Mouse (Mus musculus): ENCODE measurements at regions not wholly inside any gene's neighbourhood (a gene's known extent, or its start where the extent isn't known, plus 50 kb on each side); places are given as distances from the start of the nearest gene placed in this dataset.
A peak's percentile ranks its signal among the peaks of the same experiment; 100 is the strongest.

DNA sequence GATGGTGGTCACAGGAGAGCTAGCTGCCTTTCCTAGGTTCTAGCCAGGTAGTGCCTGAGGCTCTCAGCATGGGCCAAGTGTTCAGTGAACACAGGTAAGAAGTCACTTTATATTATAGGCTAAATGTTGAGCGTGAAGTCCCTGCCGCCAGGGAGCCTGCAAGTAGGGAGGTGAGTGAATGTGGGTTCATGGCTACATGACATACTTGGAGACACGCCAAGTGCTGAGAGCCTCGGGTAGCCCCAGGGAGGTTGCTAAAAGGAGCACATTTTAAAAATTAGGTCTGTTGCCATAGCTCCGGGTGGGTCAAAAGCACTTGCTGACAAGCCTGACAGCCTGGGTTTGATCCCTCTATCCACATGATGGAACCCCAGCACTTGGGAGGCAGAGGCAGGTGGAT, 137.2 kb downstream of the 9530068E07Rik start:
- DNase-seq (ENCODE audit: low spot score) (no peak), ATAC-seq (ENCODE audit: insufficient read depth, low read depth) (no peak)
- no peaks in the 10 kb centered on the region for H3K36me3 ChIP-seq (replicated peaks; ENCODE audit: control insufficient read depth, insufficient read depth, low read length)
- no peak overlapping the region for H3K4me3 ChIP-seq (ENCODE audit: low read depth, low read length)
- H3K4me1 ChIP-seq (ENCODE audit: control insufficient read depth, insufficient read depth) = peaks cover 8% of the 10 kb centered on the region; the same call in 1 of the 2 replicates
- TF ChIP-seq CTCF (IDR thresholded peaks at IDR 0.05; ENCODE audit: low read depth) (no peak), EP300 (IDR thresholded peaks at IDR 0.05; ENCODE audit: low read depth) (no peak)
- H3K9ac ChIP-seq (replicated peaks; ENCODE audit: low read depth, low read length) = no peak overlapping the region
- no peaks in the 10 kb centered on the region for H3K9me3 ChIP-seq (replicated peaks; ENCODE audit: control insufficient read depth, low read length)
- H3K4me2 ChIP-seq (ENCODE audit: low read depth, low read length) = no peak overlapping the region
- WGBS = 34% methylated on average over 5 of the region's 5 CpGs
- H3K27ac ChIP-seq (ENCODE audit: low read depth) = no peak overlapping the region
- no peaks in the 10 kb centered on the region for H3K27me3 ChIP-seq (ENCODE audit: control insufficient read depth, insufficient read depth, low read length)

DNA sequence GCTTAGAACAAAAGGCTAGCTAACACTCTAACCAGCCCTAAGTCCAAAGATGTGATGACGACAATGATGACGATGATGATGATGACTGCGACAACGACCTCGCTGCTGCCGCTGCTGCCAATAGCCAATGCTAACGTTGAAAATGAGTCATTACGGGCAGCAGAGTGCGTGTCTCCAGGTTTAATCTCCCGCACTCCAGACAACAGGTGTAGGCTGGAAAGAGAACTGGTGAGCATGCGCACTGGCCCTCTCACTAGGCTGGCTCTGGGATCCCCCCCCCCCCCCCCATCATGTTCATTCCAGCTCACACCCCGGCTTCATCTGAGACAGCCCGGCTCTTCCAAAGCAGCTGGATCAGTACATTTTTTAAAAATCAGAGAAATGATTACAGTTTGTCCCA, 138.4 kb downstream of the 9530068E07Rik start:
- Histone ChIP-seq H3K4me1 (ENCODE audit: control insufficient read depth, insufficient read depth) (peaks cover 8% of the 10 kb centered on the region; the same call in 1 of the 2 replicates), H3K4me2 (ENCODE audit: low read depth, low read length) (no peak overlapping the region), H3K27ac (ENCODE audit: low read depth) (no peak overlapping the region), H3K9ac (replicated peaks; ENCODE audit: low read depth, low read length) (no peak overlapping the region), H3K27me3 (ENCODE audit: control insufficient read depth, insufficient read depth, low read length) (no peaks in the 10 kb centered on the region), H3K9me3 (replicated peaks; ENCODE audit: control insufficient read depth, low read length) (no peaks in the 10 kb centered on the region), H3K4me3 (ENCODE audit: low read depth, low read length) (no peak overlapping the region), H3K36me3 (replicated peaks; ENCODE audit: control insufficient read depth, insufficient read depth, low read length) (no peaks in the 10 kb centered on the region)
- TF ChIP-seq EP300 (IDR thresholded peaks at IDR 0.05; ENCODE audit: low read depth) = no peak
- TF ChIP-seq CTCF (IDR thresholded peaks at IDR 0.05; ENCODE audit: low read depth) = no peak
- WGBS = 34% methylated on average over 13 of the region's 13 CpGs
- ATAC-seq (ENCODE audit: insufficient read depth, low read depth) (no peak), DNase-seq (ENCODE audit: low spot score) (no peak)

DNA sequence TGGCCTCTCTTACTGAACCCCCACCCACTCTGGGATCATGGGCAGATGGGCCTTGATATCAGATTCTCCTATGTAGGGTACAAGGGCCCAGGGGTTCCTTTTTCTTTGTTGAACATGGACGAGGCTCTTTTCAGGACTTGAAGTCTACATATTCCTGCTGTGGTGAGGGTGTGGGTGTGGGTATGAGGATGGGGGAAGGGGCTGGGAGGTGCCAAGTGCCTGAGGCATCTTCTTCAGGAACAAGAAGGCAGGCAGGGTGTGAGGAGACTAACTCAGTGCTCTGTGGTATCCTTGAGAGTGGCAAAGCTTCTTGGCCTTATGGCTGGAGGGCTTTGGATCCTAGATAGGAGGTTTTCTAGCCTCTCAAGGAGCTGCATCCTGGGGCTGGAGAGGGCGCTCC, 140.0 kb downstream of the 9530068E07Rik start:
- no peak for TF ChIP-seq EP300 (IDR thresholded peaks at IDR 0.05; ENCODE audit: low read depth)
- no peak for TF ChIP-seq CTCF (IDR thresholded peaks at IDR 0.05; ENCODE audit: low read depth)
- no peaks in the 10 kb centered on the region for H3K27me3 ChIP-seq (ENCODE audit: control insufficient read depth, insufficient read depth, low read length)
- ATAC-seq (ENCODE audit: insufficient read depth, low read depth) (no peak), DNase-seq (ENCODE audit: low spot score) (no peak)
- H3K4me2 ChIP-seq (ENCODE audit: low read depth, low read length) = no peak overlapping the region
- H3K4me1 ChIP-seq (ENCODE audit: control insufficient read depth, insufficient read depth) = peaks cover 8% of the 10 kb centered on the region; the same call in 1 of the 2 replicates
- H3K36me3 ChIP-seq (replicated peaks; ENCODE audit: control insufficient read depth, insufficient read depth, low read length) = no peaks in the 10 kb centered on the region
- no peak overlapping the region for H3K4me3 ChIP-seq (ENCODE audit: low read depth, low read length)
- H3K9me3 ChIP-seq (replicated peaks; ENCODE audit: control insufficient read depth, low read length) = no peaks in the 10 kb centered on the region
- H3K9ac ChIP-seq (replicated peaks; ENCODE audit: low read depth, low read length) = no peak overlapping the region
- WGBS = 81% methylated on average over 2 of the region's 2 CpGs
- no peak overlapping the region for H3K27ac ChIP-seq (ENCODE audit: low read depth)

DNA sequence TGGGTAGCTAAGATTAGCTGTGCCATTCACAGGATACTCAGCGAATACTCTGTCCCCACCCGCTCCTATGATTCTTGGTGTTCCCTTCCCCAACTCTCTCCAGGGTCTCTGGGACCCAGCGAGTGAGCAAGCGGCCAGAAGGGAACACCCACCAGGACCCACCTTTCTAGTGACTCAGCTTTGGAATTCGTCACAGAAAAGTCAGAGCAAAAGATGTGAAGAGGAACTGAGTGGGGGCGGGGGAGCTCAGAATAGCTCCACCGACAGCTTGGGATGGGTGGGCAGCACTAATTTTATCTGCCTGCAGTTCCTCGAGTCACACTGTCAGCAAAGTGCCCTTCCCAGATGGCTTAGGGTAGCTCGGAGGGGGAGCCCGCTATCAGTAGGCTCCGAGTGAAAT, 140.6 kb downstream of the 9530068E07Rik start:
- H3K9me3 ChIP-seq (replicated peaks; ENCODE audit: control insufficient read depth, low read length) = no peaks in the 10 kb centered on the region
- H3K4me3 ChIP-seq (ENCODE audit: low read depth, low read length) = no peak overlapping the region
- H3K4me1 ChIP-seq (ENCODE audit: control insufficient read depth, insufficient read depth) = peaks cover 8% of the 10 kb centered on the region; the same call in 1 of the 2 replicates
- TF ChIP-seq CTCF (IDR thresholded peaks at IDR 0.05; ENCODE audit: low read depth) = no peak
- no peak for TF ChIP-seq EP300 (IDR thresholded peaks at IDR 0.05; ENCODE audit: low read depth)
- DNase-seq (ENCODE audit: low spot score) (no peak), ATAC-seq (ENCODE audit: insufficient read depth, low read depth) (0 out of 2 replicates have a peak, but pooled peaks have one; percentile 11)
- no peaks in the 10 kb centered on the region for H3K36me3 ChIP-seq (replicated peaks; ENCODE audit: control insufficient read depth, insufficient read depth, low read length)
- H3K27ac ChIP-seq (ENCODE audit: low read depth) = no peak overlapping the region
- no peak overlapping the region for H3K9ac ChIP-seq (replicated peaks; ENCODE audit: low read depth, low read length)
- no peak overlapping the region for H3K4me2 ChIP-seq (ENCODE audit: low read depth, low read length)
- 22% methylated on average over 11 of the region's 11 CpGs for WGBS
- no peaks in the 10 kb centered on the region for H3K27me3 ChIP-seq (ENCODE audit: control insufficient read depth, insufficient read depth, low read length)

GRCm38 (mm10) chr11:52537819-52538435, 141.7 kb downstream of the 9530068E07Rik start:
- Histone ChIP-seq H3K27me3 (ENCODE audit: control insufficient read depth, insufficient read depth, low read length) (no peaks in the 10 kb centered on the region), H3K27ac (ENCODE audit: low read depth) (no peak overlapping the region), H3K9me3 (replicated peaks; ENCODE audit: control insufficient read depth, low read length) (no peaks in the 10 kb centered on the region), H3K4me2 (ENCODE audit: low read depth, low read length) (no peak overlapping the region), H3K36me3 (replicated peaks; ENCODE audit: control insufficient read depth, insufficient read depth, low read length) (no peaks in the 10 kb centered on the region), H3K4me1 (ENCODE audit: control insufficient read depth, insufficient read depth) (peaks cover 8% of the 10 kb centered on the region; the same call in 1 of the 2 replicates), H3K9ac (replicated peaks; ENCODE audit: low read depth, low read length) (no peak overlapping the region), H3K4me3 (ENCODE audit: low read depth, low read length) (no peak overlapping the region)
- ATAC-seq (ENCODE audit: insufficient read depth, low read depth) (no peak), DNase-seq (ENCODE audit: low spot score) (no peak)
- no peak for TF ChIP-seq EP300 (IDR thresholded peaks at IDR 0.05; ENCODE audit: low read depth)
- 64% methylated on average over 4 of the region's 4 CpGs for WGBS

GRCm38 (mm10) chr11:52541210-52541609, 145.0 kb downstream of the 9530068E07Rik start:
- no peak for ATAC-seq (ENCODE audit: insufficient read depth, low read depth)
- Histone ChIP-seq H3K27me3 (ENCODE audit: control insufficient read depth, insufficient read depth, low read length) (no peaks in the 10 kb centered on the region), H3K4me2 (ENCODE audit: low read depth, low read length) (no peak overlapping the region), H3K27ac (ENCODE audit: low read depth) (no peak overlapping the region), H3K9me3 (replicated peaks; ENCODE audit: control insufficient read depth, low read length) (0 out of 2 replicates have a peak, but pooled peaks cover 3% of the 10 kb centered on the region), H3K4me3 (ENCODE audit: low read depth, low read length) (no peak overlapping the region), H3K9ac (replicated peaks; ENCODE audit: low read depth, low read length) (no peak overlapping the region), H3K4me1 (ENCODE audit: control insufficient read depth, insufficient read depth) (peaks cover 6% of the 10 kb centered on the region; the same call in 1 of the 2 replicates), H3K36me3 (replicated peaks; ENCODE audit: control insufficient read depth, insufficient read depth, low read length) (no peaks in the 10 kb centered on the region)
- no peak for DNase-seq (ENCODE audit: low spot score)
- TF ChIP-seq EP300 (IDR thresholded peaks at IDR 0.05; ENCODE audit: low read depth) (no peak), CTCF (IDR thresholded peaks at IDR 0.05; ENCODE audit: low read depth) (no peak)
- 69% methylated on average over 5 of the region's 5 CpGs for WGBS
